20 mouse cellular contexts compared by ENCODE assay signal in genomic region chr6:111499542-111499941, GRCm38 (mm10).
A peak's percentile ranks its signal among the peaks of the same experiment; 100 is the strongest.
DNase-seq lines count a peak whose midpoint lies in the region; ATAC-seq lines count a peak whose summit lies in the region.
"Had no signal": no experiment of that assay in that cellular context is flagged by ENCODE, and none has a peak within 500 bp of the region (broad histone marks: within the 10 kb centered on the region; RNA-seq: fewer than 3 reads in every experiment).

No protein-coding gene starts in this region.

- ATAC-seq in frontal cortex, adult (ENCODE audit: low TSS enrichment), result peak; percentile 78
- ATAC-seq: activated CD4-positive, CD25-positive, alpha-beta regulatory T cell, adult 4 months; CD4-positive, CD25-positive, alpha-beta regulatory T cell, adult 4 months; forebrain, embryonic 14.5 days; forebrain, embryonic 16.5 days; Patski had no signal

- DNase-seq in cerebellum, postnatal 10 days, result peak; percentile 9 to 13
- DNase-seq in cerebellum, adult 11-12 months, result no peak
- DNase-seq in frontal cortex, postnatal 14 days (ENCODE audit: low spot score in 2 of 2), result no peak
- peak; percentile 27 for DNase-seq in right cerebral cortex, adult 18-20 months
- no peak for DNase-seq in right cerebral cortex, postnatal 14 days
- DNase-seq: adrenal gland, adult 8-10 months; adrenal gland, postnatal 14 days; adrenal gland, postnatal 36 days; B cell, adult 2 months; cerebellum, adult 11 months; cerebellum, adult 2 months; cerebellum, adult 9-11 months; cerebellum, postnatal 36 days; embryo, embryonic 11 days had no signal

Comparison
In these comparisons a context has a peak if more than half of its experiments do, and no peak if none do; other contexts are left out.
1. DNase-seq: peak in cerebellum, postnatal 10 days (2 of 2) and right cerebral cortex, adult 18-20 months (single experiment); none in cerebellum, adult 11-12 months (single experiment), frontal cortex, postnatal 14 days (0 of 2) and right cerebral cortex, postnatal 14 days (single experiment).